ENCODE assay signal across 28 mouse cellular contexts in the genomic region with DNA sequence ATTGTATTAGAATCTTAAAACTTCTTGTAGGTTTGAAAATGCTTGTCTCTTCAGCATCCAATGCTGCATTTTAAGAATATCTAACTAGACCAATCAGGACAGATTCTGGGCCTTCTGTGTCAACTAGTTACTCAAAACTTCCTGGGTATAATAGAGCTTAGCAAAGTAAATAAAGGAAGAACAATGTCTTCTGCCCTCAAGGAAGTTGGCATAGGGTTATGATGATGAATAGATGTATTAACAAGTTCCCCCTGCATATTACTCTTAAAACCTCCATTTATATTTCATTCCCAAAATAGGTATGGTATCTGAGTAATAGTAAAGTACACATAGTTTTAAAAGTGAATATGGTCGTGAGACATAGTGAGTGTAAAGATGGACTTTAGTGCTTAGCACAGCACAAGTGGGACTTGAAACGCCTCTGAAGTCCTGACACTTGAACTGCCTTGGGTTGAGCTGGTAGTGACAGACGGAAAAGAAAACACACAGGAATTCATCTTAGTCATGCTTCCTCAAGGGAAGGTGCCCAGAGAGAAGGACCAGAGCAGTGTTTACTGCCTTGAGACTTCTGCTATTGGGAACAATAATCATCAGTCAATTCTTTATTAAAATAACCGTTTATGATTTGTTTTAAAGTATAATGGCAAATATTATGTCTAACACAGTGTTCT.
DNase-seq lines count a peak whose midpoint lies in the region; ATAC-seq and TF ChIP-seq lines count a peak whose summit lies in the region.
"Had no signal": no experiment of that assay in that cellular context is flagged by ENCODE, and none has a peak within 500 bp of the region (broad histone marks: within the 10 kb centered on the region; RNA-seq: fewer than 3 reads in every experiment).

No protein-coding gene starts in this region.

- no peak overlapping the region for H3K9ac ChIP-seq in lung, postnatal 0 days (replicated peaks; ENCODE audit: low read depth)
- H3K9ac ChIP-seq: embryonic facial prominence, embryonic 12.5 days; embryonic facial prominence, embryonic 15.5 days; forebrain, embryonic 12.5 days; forebrain, embryonic 15.5 days; hindbrain, embryonic 13.5 days; intestine, embryonic 15.5 days had no signal

- peak; percentile 30; the same call in 1 of the 2 replicates for ATAC-seq in lung, postnatal 0 days
- ATAC-seq: forebrain, embryonic 15.5 days; hindbrain, embryonic 16.5 days; intestine, embryonic 15.5 days had no signal

- DNase-seq in lung, postnatal 0 days (ENCODE audit: low spot score): peak; percentile 27
- DNase-seq in lung, adult 2 months: no peak
- DNase-seq in 3134 (ENCODE audit: extremely low read depth, insufficient read length, low spot score) (peak; percentile 19), 416B (ENCODE audit: low read depth) (peak; percentile 83)
- DNase-seq in gonadal fat pad, adult 2 months (ENCODE audit: low read depth): peak; percentile 81
- no peak for DNase-seq in gastrocnemius, adult 18-20 months (ENCODE audit: low spot score)
- no peak for DNase-seq in kidney, postnatal 14 days
- DNase-seq: adrenal gland, adult 2 months; adrenal gland, postnatal 14 days; B cell, adult 2 months; cerebellum, adult 11 months; cerebellum, adult 2 months; cerebellum, adult 9-11 months; cerebellum, postnatal 25 days; gastrocnemius, postnatal 10 days; gastrocnemius, postnatal 36 days; heart, adult 11 months had no signal

- TF ChIP-seq EP300 in lung, postnatal 0 days (IDR thresholded peaks at IDR 0.05): no peak

- no peaks in the 10 kb centered on the region for H3K9me3 ChIP-seq in lung, postnatal 0 days (ENCODE audit: low read length)
- H3K9me3 ChIP-seq: embryonic facial prominence, embryonic 12.5 days; embryonic facial prominence, embryonic 15.5 days; forebrain, embryonic 12.5 days; forebrain, embryonic 15.5 days; G1E; hindbrain, embryonic 10.5 days; hindbrain, embryonic 13.5 days; intestine, embryonic 15.5 days had no signal

- H3K27ac ChIP-seq in lung, postnatal 0 days (ENCODE audit: low read length): no peak overlapping the region
- H3K27ac ChIP-seq: embryonic facial prominence, embryonic 12.5 days; embryonic facial prominence, embryonic 15.5 days; forebrain, embryonic 12.5 days; forebrain, embryonic 15.5 days; hindbrain, embryonic 10.5 days; hindbrain, embryonic 13.5 days; intestine, embryonic 15.5 days had no signal

- H3K4me1 ChIP-seq in lung, postnatal 0 days (ENCODE audit: insufficient read depth, low read depth, low read length): no peaks in the 10 kb centered on the region
- H3K4me1 ChIP-seq in lung, adult 2 months (ENCODE audit: control insufficient read depth, insufficient read depth, low read length): no peaks in the 10 kb centered on the region
- H3K4me1 ChIP-seq: embryonic facial prominence, embryonic 15.5 days; hindbrain, embryonic 13.5 days; intestine, embryonic 15.5 days had no signal

- no peaks in the 10 kb centered on the region for H3K36me3 ChIP-seq in lung, postnatal 0 days (ENCODE audit: insufficient read depth, low read length)
- H3K36me3 ChIP-seq: embryonic facial prominence, embryonic 12.5 days; embryonic facial prominence, embryonic 15.5 days; forebrain, embryonic 12.5 days; forebrain, embryonic 15.5 days; G1E; hindbrain, embryonic 10.5 days; hindbrain, embryonic 13.5 days; intestine, embryonic 15.5 days had no signal

- H3K27me3 ChIP-seq in lung, postnatal 0 days (replicated peaks; ENCODE audit: insufficient read depth, low read length): no peaks in the 10 kb centered on the region
- H3K27me3 ChIP-seq: CH12.LX; embryonic facial prominence, embryonic 12.5 days; embryonic facial prominence, embryonic 15.5 days; forebrain, embryonic 12.5 days; forebrain, embryonic 15.5 days; hindbrain, embryonic 13.5 days; intestine, embryonic 15.5 days had no signal

- WGBS in lung, postnatal 0 days: 30% methylated on average over 4 of the region's 4 CpGs
- WGBS in lung, adult 2 months: 32% methylated on average over 4 of the region's 4 CpGs

- no peak for TF ChIP-seq CTCF in lung, postnatal 0 days (IDR thresholded peaks at IDR 0.05)
- no peak for TF ChIP-seq CTCF in lung, adult 2 months (IDR thresholded peaks at IDR 0.05; ENCODE audit: insufficient read depth, low read length)

- TF ChIP-seq POLR2A in lung, adult 2 months (IDR thresholded peaks at IDR 0.05; ENCODE audit: borderline replicate concordance, extremely low read depth, low read depth, low read length): no peak

- H3K4me2 ChIP-seq in lung, postnatal 0 days (replicated peaks; ENCODE audit: low read depth, low read length): no peak overlapping the region
- H3K4me2 ChIP-seq: embryonic facial prominence, embryonic 12.5 days; embryonic facial prominence, embryonic 15.5 days; forebrain, embryonic 12.5 days; forebrain, embryonic 15.5 days; heart, embryonic 11.5 days; hindbrain, embryonic 13.5 days; intestine, embryonic 15.5 days had no signal

- no peak overlapping the region for H3K4me3 ChIP-seq in lung, postnatal 0 days (ENCODE audit: low read depth, low read length)
- no peak overlapping the region for H3K4me3 ChIP-seq in lung, adult 2 months (replicated peaks; ENCODE audit: extremely low read depth, low read depth, low read length)
- H3K4me3 ChIP-seq: embryonic facial prominence, embryonic 12.5 days; embryonic facial prominence, embryonic 15.5 days; forebrain, embryonic 12.5 days; forebrain, embryonic 15.5 days; hindbrain, embryonic 10.5 days; hindbrain, embryonic 13.5 days; intestine, embryonic 15.5 days had no signal

Comparison
In these comparisons a context has a peak if more than half of its experiments do, and no peak if none do; other contexts are left out.
1. DNase-seq: peak in lung, postnatal 0 days (single experiment), 3134 (single experiment), 416B (single experiment) and gonadal fat pad, adult 2 months (single experiment); none in lung, adult 2 months (single experiment), gastrocnemius, adult 18-20 months (single experiment) and kidney, postnatal 14 days (single experiment).